Mouse (Mus musculus): ENCODE data around the gene Hs6st2. TPM values are rescaled to one million over a fixed set of nuclear protein-coding genes. Genes with fewer than 3 reads are reported as not detected.

The Hs6st2 gene
- 1.0 TPM for polyA plus RNA-seq (2017; shearing (Covaris generic))

GRCm38 (mm10) chrX:51681756-51682155 is at the start of gene Hs6st2:
Gene Hs6st2 (minus strand): TSS chrX:51681856.

Other genes with a start within 250 kb of the Hs6st2 start
- gene Usp26, start 119.4 kb upstream of the Hs6st2 start, polyA plus RNA-seq (2017; shearing (Covaris generic)), result not detected